Mouse (Mus musculus): ENCODE results near the gene Ppib.

GRCm38 (mm10) chr9:66084171-66084570 lies 24.1 kb downstream of the Ppib start:
- TF ChIP-seq CTCF (IDR thresholded peaks at IDR 0.05) (no peak), EP300 (IDR thresholded peaks at IDR 0.05) (no peak)

All from lung, postnatal 0 days (tissue).